Mouse (Mus musculus): ENCODE data around the gene Ltbp3.

Ltbp3 gene

DNA sequence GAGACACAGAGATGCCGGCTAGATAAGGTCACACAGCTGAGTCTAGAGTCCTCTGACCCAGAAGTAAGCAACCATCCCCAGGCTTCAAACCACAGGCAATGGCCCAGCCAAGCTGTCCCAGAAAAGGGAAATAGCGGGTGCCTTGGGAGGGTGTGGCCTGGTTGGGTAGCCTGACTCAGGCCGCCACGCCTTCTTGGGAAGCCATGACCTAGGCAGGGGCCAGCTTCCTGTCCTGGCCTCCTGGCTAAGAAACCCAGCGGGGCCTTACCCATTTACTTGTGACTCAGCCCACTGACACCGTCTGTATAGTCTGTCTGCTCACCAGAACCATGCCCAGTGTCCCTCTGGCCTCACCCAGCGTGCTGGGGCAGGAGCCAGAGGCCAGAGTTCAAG lies 16.2 kb upstream of the Ltbp3 start:
- DNase-seq (ENCODE audit: low spot score) = peak; percentile 50

GRCm38 (mm10) chr19:5725029-5725707 lies 15.5 kb upstream of the Ltbp3 start:
- DNase-seq (ENCODE audit: low spot score) = no peak

- peak; percentile 31 for DNase-seq (ENCODE audit: low spot score)
These were observed 14.8 kb upstream of the Ltbp3 start, which contains the start of gene Ehbp1l1 for GRCm38 (mm10) chr19:5725767-5726515. Ehbp1l1 (minus strand) TSS chr19:5726317.

DNA sequence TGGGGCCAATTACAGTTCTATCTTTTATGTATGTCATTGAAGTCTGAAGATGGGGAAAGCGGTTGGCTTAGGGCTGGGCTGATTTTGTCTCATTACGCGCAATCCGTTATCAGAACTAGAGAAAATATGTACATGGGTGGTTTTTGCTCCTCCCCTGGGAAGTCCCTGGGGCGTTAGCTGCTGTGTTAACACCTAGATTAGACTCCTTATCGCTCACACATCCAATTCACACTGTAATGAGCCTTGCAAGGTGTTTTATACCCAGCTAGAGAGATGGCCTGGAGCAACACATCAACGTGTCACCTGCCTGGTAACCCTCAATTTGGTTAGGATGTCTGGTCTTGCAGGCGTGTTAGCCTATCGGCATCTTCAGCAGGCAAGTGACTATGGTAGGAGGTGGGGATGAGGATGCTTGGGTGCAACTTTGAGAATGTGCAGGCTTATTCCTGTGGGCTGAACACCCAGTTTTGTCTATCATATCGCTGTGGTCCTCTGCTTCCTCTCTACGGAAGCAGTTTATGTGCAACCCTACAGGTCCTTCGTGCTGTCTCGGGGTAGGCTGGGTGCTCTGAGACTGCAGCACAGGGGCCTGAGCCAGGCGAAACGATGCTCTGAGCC lies 13.6 kb upstream of the Ltbp3 start:
- DNase-seq (ENCODE audit: low spot score) = no peak

GRCm38 (mm10) chr19:5727701-5728100 lies 13.0 kb upstream of the Ltbp3 start:
- peak; percentile 47 for DNase-seq (ENCODE audit: low spot score)

GRCm38 (mm10) chr19:5728631-5729443 lies 11.9 kb upstream of the Ltbp3 start:
- DNase-seq (ENCODE audit: low spot score) = peak; percentile 31

GRCm38 (mm10) chr19:5729444-5729815 lies 11.3 kb upstream of the Ltbp3 start, which contains the start of gene Fam89b:
Fam89b (minus strand) TSS chr19:5729653.
- peak; percentile 80 for DNase-seq (ENCODE audit: low spot score)

DNA sequence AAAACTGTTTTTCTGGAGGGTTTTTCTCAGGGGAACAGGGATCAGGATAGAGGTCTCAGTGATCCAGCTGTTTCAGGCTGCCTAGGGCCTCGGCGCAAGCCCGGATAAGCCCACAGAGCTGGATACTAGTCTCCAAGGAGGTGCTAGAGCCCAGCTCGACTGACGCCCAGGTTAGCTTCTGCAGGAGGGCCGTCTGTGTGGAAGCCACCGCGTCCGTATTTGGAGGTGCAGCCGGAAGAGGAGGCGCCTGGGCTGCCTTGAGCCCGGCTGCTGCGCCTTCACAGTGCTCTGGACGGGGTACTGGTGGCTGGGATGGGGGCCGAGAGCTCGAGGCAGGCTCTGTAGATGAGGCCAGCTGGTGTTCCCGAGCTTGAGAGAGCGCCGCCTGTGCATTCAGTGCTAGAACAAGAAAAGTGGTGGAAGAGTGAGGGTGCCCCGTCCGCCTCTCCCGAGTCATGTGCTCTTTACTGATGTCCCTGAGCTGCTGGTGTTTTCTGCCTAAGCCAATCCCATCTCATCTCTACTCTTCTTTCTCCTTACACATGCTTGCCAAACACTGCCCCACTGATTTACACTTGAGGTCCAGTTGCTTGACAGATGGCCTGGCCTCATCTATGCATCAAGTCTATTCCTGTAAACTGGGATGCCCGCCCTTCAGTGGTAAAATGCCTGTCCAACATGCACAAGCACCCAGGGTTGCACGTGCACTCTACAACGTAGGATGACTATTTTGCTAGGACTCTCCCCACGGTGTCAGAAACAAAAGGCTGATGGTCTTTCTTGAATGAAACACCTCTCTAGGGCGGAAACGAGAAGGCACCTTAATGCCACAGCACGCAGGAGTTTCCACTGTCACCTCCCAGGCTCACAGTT lies 10.2 kb upstream of the Ltbp3 start:
- DNase-seq (ENCODE audit: low spot score) = no peak

- peak; percentile 92 for DNase-seq (ENCODE audit: low spot score)
These were observed 9.3 kb upstream of the Ltbp3 start for GRCm38 (mm10) chr19:5731264-5731978.

GRCm38 (mm10) chr19:5734325-5734724 lies 6.4 kb upstream of the Ltbp3 start:
- DNase-seq (ENCODE audit: low spot score) = no peak

DNA sequence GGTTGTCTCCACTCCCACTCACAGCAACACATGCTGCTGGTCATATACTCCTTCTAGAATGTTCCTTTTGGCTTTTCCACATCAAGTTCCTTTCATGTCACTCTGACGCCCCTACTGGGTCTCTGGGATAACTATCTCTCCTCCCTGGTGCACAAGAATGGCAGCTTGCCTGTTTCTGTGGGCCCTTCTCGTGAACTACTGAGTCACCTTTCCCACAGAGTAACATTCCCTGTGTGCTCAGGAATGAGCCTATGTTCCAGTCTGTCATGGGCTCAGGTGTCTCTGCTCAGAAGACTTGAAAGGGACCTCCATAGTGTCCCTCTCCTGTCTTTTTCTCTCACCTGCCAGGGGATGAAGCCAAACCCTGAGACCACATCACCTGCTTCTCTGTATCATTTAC lies 1.3 kb upstream of the Ltbp3 start:
- no peak for DNase-seq (ENCODE audit: low spot score)

DNA sequence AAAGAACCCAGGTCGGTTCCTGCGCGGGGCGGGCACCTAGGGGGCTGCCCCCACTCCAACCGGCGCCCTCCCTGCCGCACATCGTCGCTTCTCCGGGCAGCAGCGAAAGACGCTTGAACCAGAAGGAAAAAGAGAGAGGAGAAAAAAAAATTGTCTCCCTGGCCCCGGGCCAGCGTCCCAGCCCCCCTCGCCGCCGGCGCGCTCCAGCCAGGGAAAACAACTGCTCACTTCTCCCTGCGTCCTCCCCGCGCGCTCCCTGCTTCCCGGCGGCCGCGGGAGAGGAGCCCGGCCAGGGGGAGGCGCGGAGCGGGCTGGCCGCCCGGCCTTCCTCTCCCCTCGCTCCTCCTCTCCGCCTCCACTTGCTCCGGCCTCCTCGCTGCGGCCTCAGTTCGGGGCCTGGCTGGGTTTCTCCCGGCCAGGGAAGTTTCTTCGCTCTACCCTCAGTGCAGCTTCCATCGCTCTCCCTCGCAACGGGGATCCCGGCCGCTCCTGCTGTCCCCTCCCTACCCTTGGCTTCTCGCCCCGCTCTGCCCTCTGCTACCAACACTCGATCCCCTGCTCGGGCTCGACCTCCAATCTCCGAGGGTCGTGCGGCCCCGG lies 1.0 kb downstream of the Ltbp3 start:
- peak; percentile 86 for DNase-seq (ENCODE audit: low spot score)

GRCm38 (mm10) chr19:5742241-5742641 lies 1.5 kb downstream of the Ltbp3 start:
- DNase-seq (ENCODE audit: low spot score) = no peak

- DNase-seq (ENCODE audit: low spot score) = no peak
These were observed 2.9 kb downstream of the Ltbp3 start for GRCm38 (mm10) chr19:5743576-5743975.

DNA sequence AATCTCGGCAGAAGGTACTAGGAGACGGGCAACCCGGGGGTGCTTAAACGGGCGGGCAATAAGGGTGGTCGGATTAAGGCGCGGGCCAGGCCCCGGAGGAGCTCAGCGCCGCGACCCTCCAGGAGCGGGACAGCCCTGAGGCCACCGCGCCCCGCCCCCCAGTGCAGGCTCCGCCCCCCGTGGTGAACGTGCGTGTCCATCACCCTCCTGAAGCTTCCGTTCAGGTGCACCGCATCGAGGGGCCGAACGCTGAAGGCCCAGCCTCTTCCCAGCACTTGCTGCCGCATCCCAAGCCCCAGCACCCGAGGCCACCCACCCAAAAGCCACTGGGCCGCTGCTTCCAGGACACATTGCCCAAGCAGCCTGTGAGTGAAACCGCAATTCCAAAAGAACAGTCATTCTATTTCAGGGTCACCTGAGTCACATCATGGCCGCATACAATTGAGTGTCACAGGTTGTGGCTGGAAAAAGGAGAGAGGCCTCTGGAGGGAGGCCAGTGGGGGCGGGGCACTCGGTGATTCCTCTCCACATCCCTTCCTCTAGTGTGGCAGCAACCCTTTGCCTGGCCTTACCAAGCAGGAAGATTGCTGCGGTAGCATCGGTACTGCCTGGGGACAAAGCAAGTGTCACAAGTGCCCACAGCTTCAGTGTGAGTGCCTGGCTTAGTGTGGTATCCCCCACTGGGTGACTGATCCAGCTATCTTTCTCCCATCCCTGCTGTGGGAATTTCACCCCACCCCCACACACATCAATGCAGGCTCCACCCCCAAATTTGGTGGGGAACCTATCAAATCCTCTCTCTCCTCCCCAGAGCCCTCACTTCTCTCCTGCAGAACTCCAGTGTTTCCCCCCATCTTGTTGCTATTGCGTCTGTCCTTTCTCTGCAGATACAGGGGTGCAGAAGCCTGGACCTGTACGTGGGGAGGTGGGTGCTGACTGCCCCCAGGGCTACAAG lies 5.3 kb downstream of the Ltbp3 start:
- no peak for DNase-seq (ENCODE audit: low spot score)

GRCm38 (mm10) chr19:5746907-5747363 lies 6.2 kb downstream of the Ltbp3 start:
- DNase-seq (ENCODE audit: low spot score) = no peak

GRCm38 (mm10) chr19:5749476-5749875 lies 8.8 kb downstream of the Ltbp3 start:
- peak; percentile 39 for DNase-seq (ENCODE audit: low spot score)

DNA sequence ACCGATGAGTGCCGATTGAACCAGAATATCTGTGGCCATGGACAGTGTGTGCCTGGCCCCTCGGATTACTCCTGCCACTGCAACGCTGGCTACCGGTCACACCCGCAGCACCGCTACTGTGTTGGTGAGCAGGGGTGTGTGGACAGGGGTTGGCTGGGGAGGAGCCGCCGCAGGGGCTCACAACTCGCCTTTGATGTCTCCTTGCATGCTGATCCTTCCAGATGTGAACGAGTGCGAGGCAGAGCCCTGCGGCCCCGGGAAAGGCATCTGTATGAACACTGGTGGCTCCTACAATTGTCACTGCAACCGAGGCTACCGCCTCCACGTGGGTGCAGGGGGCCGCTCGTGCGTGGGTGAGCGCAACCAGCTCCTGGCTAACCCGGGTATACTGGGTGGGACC lies 10.2 kb downstream of the Ltbp3 start:
- DNase-seq (ENCODE audit: low spot score) = no peak

- DNase-seq (ENCODE audit: low spot score) = no peak
These were observed 11.0 kb downstream of the Ltbp3 start for GRCm38 (mm10) chr19:5751742-5752141.

Data from ovary, adult 18-20 months (tissue).